ENCODE assay signal across 8 mouse cellular contexts in genomic region chr19:4396081-4396997, GRCm38 (mm10). TPM values are rescaled to one million over a fixed set of nuclear protein-coding genes. Genes with fewer than 3 reads are reported as not detected.
DNase-seq lines count a peak whose midpoint lies in the region; ATAC-seq lines count a peak whose summit lies in the region.

No protein-coding gene starts in this region.

- peak; percentile 6 to 8 for DNase-seq in CD8-positive naive resting alpha-beta T cell, adult 2 months (ENCODE audit: low read depth in 2 of 2, low spot score in 2 of 2)
- peak; percentile 43 for DNase-seq in c-Kit-negative CD71-positive TER-119-positive erythroid progenitor cells, embryonic 14.5 days (ENCODE audit: low read depth, low spot score)
- DNase-seq in heart, postnatal 25 days (ENCODE audit: low spot score) = peak; percentile 12
- DNase-seq in layer of hippocampus, postnatal 14 days (ENCODE audit: low spot score in 2 of 2) = peak; percentile 29 to 35
- peak; percentile 32 for DNase-seq in lung, postnatal 14 days
- peak; percentile 19 for DNase-seq in retina, postnatal 1 day
- peak; percentile 31 for DNase-seq in urinary bladder, adult 2 months (ENCODE audit: low spot score)

- peak overlapping the region; percentile 93 for H3K4me3 ChIP-seq in forebrain, embryonic 12.5 days (replicated peaks)

- peaks cover 9% of the 10 kb centered on the region; the same call in 1 of the 2 replicates for H3K36me3 ChIP-seq in forebrain, embryonic 12.5 days (replicated peaks)

- peak overlapping the region; percentile 98 for H3K9ac ChIP-seq in forebrain, embryonic 12.5 days

- no peaks in the 10 kb centered on the region for H3K9me3 ChIP-seq in forebrain, embryonic 12.5 days

- peak overlapping the region; percentile 97 for H3K27ac ChIP-seq in forebrain, embryonic 12.5 days

- no peaks in the 10 kb centered on the region for H3K27me3 ChIP-seq in forebrain, embryonic 12.5 days

- peak; percentile 67 for ATAC-seq in forebrain, embryonic 12.5 days (ENCODE audit: low FRiP score)

- peak overlapping the region; percentile 92 for H3K4me2 ChIP-seq in forebrain, embryonic 12.5 days

- peaks cover 35% of the 10 kb centered on the region for H3K4me1 ChIP-seq in forebrain, embryonic 12.5 days

- WGBS in forebrain, embryonic 12.5 days = under 1% methylated on average over 62 of the region's 80 CpGs

- intact Hi-C loops in heart, postnatal 25 days (cut with DNase I) = loop anchor here (5.0 kb wide), 1 partner anchor 59 kb away; no protein-coding TSS in a partner anchor

RNA-seq across cellular contexts. Expression of gene Kdm2a, which starts 1.7 kb away (rescaled TPM):
- 57.2 and 61.0 TPM in 2 replicates for polyA plus RNA-seq in forebrain, embryonic 12.5 days (2016; fragmentation: Nextera tagmentation; extraction: Ambion mirVana)
- total RNA-seq in heart, postnatal 25 days (2021) = 10 to 100 TPM; 35.3 to 44.0 TPM
- total RNA-seq in layer of hippocampus, postnatal 14 days (2021) = 10 to 100 TPM; 69.3 to 73.2 TPM
- polyA plus RNA-seq in urinary bladder, adult 2 months (2012; rRNA removed) = 63.5 and 67.8 TPM in 2 replicates

RNA-seq across cellular contexts. Expression of gene Rhod, which starts 42.9 kb away (rescaled TPM):
- polyA plus RNA-seq in forebrain, embryonic 12.5 days (2016; fragmentation: Nextera tagmentation; extraction: Ambion mirVana) = 8.6 and 14.9 TPM in 2 replicates
- 1 to 10 TPM; 4.6 to 6.4 TPM for total RNA-seq in heart, postnatal 25 days (2021)
- 1 to 10 TPM; 2.0 to 2.2 TPM for total RNA-seq in layer of hippocampus, postnatal 14 days (2021)
- 15.0 and 18.7 TPM in 2 replicates for polyA plus RNA-seq in urinary bladder, adult 2 months (2012; rRNA removed)

Comparison
In these comparisons a context has a peak if more than half of its experiments do, and no peak if none do; other contexts are left out.
1. Peak in every context shown above with its lines: DNase-seq, ATAC-seq, H3K4me3 ChIP-seq and H3K27ac ChIP-seq.